Mouse (Mus musculus): ENCODE measurements at regions not wholly inside any gene's neighbourhood (a gene's known extent, or its start where the extent isn't known, plus 50 kb on each side); places are given as distances from the start of the nearest gene placed in this dataset.

DNA sequence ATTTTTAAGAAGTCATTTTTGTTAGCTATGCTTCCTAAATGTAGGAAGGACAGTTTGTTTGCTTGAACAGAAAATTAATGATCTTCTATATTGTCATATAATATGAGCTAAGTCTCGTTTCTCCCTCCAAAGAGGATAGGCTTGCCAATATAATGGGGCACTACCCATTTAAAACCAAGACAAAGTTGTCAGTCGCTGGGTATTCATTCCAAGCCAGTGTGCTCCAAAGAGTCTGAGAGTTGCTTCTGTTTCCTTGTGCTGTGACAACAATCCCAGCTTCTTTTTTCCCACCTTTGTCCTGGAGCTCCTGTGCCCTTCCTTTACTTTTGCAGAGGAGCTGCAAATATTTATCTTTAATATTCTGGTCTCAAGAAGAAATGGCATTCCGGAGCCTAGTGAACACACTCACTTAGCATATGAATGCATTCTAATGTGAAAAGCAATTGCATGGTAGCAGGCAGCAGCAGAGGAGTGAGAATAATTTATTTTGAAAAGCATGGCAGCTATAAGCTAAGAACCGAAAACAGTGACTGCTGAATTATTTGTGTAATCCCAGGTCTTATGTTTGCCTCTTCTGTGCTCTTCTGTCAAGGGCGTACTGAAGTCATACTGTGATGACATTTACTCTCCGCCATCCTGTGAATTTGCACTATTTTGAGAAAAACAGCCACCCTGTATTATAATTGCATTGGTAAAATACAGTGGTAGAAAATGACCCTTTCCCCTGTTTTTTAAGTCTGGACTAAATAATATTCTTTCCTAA, 402.7 kb upstream of the Slc5a7 start:
- 78% methylated on average over 6 of the region's 6 CpGs for WGBS
- Histone ChIP-seq H3K9me3 (replicated peaks; ENCODE audit: low read length) (no peaks in the 10 kb centered on the region), H3K4me3 (replicated peaks; ENCODE audit: low read depth, low read length) (no peak overlapping the region), H3K9ac (ENCODE audit: low read depth, low read length) (no peak overlapping the region), H3K27ac (no peak overlapping the region), H3K4me2 (ENCODE audit: low read length) (no peak overlapping the region), H3K36me3 (ENCODE audit: insufficient read depth, low read length) (no peaks in the 10 kb centered on the region), H3K4me1 (replicated peaks; ENCODE audit: insufficient read depth, low read length) (no peaks in the 10 kb centered on the region), H3K27me3 (ENCODE audit: insufficient read depth, low read length) (no peaks in the 10 kb centered on the region)
- DNase-seq (ENCODE audit: low spot score), result no peak
- TF ChIP-seq CTCF (IDR thresholded peaks at IDR 0.05; ENCODE audit: low read depth), result no peak
- ATAC-seq (replicated peaks; ENCODE audit: low FRiP score, low read depth), result no peak

GRCm38 (mm10) chr17:54694637-54695036, 395.8 kb upstream of the Slc5a7 start:
- DNase-seq (ENCODE audit: low spot score) (no peak), ATAC-seq (replicated peaks; ENCODE audit: low FRiP score, low read depth) (no peak)
- Histone ChIP-seq H3K4me2 (ENCODE audit: low read length) (no peak overlapping the region), H3K4me3 (replicated peaks; ENCODE audit: low read depth, low read length) (no peak overlapping the region), H3K9me3 (replicated peaks; ENCODE audit: low read length) (no peaks in the 10 kb centered on the region), H3K27me3 (ENCODE audit: insufficient read depth, low read length) (no peaks in the 10 kb centered on the region), H3K27ac (no peak overlapping the region), H3K4me1 (replicated peaks; ENCODE audit: insufficient read depth, low read length) (no peaks in the 10 kb centered on the region), H3K9ac (ENCODE audit: low read depth, low read length) (no peak overlapping the region), H3K36me3 (ENCODE audit: insufficient read depth, low read length) (no peaks in the 10 kb centered on the region)
- no peak for TF ChIP-seq CTCF (IDR thresholded peaks at IDR 0.05; ENCODE audit: low read depth)

DNA sequence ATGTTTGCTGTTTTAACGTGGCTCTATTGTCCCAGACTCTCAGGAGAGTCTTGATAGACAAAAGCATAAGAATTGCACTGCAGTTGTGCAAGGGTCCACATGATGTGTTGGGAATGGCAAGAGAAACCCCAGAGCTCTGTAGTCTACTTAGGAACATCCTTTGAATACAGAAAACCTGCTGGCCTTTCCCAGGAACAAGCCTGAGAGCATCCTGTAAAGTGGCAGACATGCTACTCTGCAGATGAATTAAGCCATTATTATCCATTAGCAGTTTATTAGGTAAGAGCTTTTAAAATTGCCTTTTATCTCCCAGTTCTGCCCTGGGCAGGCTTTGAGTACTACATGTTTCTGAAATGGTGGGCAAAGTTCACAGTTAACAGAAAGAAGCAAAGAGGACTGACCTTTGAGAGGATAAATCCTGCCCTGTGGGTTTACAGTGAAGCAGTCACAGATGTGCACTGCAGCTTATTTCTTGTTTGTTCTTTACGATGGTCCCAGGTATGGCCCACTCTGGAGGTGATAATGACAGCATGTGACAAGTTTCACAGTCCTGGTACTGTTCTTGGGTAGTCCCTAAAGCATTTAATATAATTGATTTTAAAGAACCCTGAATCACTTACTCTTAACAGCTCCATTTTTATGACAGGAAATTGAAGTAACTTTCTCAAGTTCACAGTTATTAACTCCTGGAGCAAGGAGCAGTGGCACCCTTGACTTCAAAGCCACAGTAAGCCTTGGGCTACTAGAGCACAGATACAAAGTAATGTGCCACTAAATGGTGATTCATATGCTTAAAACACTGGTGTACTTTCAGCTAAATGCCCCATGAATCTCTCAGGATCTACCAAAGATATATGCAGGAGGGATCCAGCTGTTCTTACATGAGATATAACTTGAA, 386.6 kb upstream of the Slc5a7 start:
- no peak for DNase-seq (ENCODE audit: low spot score)
- 47% methylated on average over 2 of the region's 2 CpGs for WGBS

GRCm38 (mm10) chr17:54678111-54678510, 379.3 kb upstream of the Slc5a7 start:
- 53% methylated on average over 2 of the region's 2 CpGs for WGBS
- no peak for ATAC-seq (replicated peaks; ENCODE audit: low FRiP score, low read depth)

More for the DNA sequence above, 386.6 kb upstream of the Slc5a7 start:
- Histone ChIP-seq H3K4me3 (replicated peaks; ENCODE audit: low read depth, low read length) (no peak overlapping the region), H3K4me2 (ENCODE audit: low read length) (no peak overlapping the region), H3K27ac (no peak overlapping the region), H3K4me1 (replicated peaks; ENCODE audit: insufficient read depth, low read length) (no peaks in the 10 kb centered on the region), H3K36me3 (ENCODE audit: insufficient read depth, low read length) (no peaks in the 10 kb centered on the region), H3K27me3 (ENCODE audit: insufficient read depth, low read length) (no peaks in the 10 kb centered on the region), H3K9me3 (replicated peaks; ENCODE audit: low read length) (no peaks in the 10 kb centered on the region), H3K9ac (ENCODE audit: low read depth, low read length) (no peak overlapping the region)
- TF ChIP-seq CTCF (IDR thresholded peaks at IDR 0.05; ENCODE audit: low read depth), result no peak
- no peak for ATAC-seq (replicated peaks; ENCODE audit: low FRiP score, low read depth)

GRCm38 (mm10) chr17:54669499-54669898, 370.7 kb upstream of the Slc5a7 start:
- WGBS, result 90% methylated on average over 2 of the region's 2 CpGs

More at GRCm38 (mm10) chr17:54678111-54678510, 379.3 kb upstream of the Slc5a7 start:
- Histone ChIP-seq H3K36me3 (ENCODE audit: insufficient read depth, low read length) (no peaks in the 10 kb centered on the region), H3K4me3 (replicated peaks; ENCODE audit: low read depth, low read length) (no peak overlapping the region), H3K4me2 (ENCODE audit: low read length) (no peak overlapping the region), H3K9me3 (replicated peaks; ENCODE audit: low read length) (no peaks in the 10 kb centered on the region), H3K27me3 (ENCODE audit: insufficient read depth, low read length) (no peaks in the 10 kb centered on the region), H3K4me1 (replicated peaks; ENCODE audit: insufficient read depth, low read length) (no peaks in the 10 kb centered on the region), H3K9ac (ENCODE audit: low read depth, low read length) (no peak overlapping the region), H3K27ac (no peak overlapping the region)
- no peak for DNase-seq (ENCODE audit: low spot score)
- no peak for TF ChIP-seq CTCF (IDR thresholded peaks at IDR 0.05; ENCODE audit: low read depth)

DNA sequence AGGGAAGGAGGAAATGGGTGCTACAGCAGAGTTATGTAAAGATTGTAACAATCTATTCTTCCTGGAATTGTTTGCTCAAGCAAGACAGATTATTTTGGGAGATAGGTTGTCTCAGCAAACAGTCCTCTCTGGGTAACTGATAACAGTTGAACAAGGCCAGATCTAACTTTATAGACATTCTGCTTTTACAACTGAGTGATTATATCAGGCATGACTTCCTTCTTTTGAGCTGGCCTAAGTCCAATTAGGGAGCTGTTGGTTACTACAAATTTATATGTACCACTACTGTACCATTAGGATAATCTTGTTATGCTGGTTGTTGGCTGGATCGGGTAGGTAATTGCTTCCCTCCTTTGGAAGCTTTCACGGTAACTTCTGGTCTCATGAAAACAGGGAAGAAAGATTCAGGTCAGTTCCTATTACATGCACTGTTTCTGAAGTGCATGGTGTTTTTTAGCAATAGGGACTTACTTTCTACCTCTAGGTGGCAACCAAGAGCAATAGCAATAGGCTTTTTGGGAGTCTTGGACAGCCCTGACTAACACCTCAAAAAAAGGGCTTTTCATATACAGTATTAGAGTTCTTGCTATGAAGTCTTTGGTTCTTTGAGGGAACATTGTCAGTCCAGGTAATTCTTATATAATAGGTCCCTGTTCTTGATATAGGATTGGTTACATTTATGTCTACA, 363.9 kb upstream of the Slc5a7 start:
- Histone ChIP-seq H3K9ac (ENCODE audit: low read depth, low read length) (no peak overlapping the region), H3K36me3 (ENCODE audit: insufficient read depth, low read length) (no peaks in the 10 kb centered on the region), H3K4me3 (replicated peaks; ENCODE audit: low read depth, low read length) (no peak overlapping the region), H3K27me3 (ENCODE audit: insufficient read depth, low read length) (no peaks in the 10 kb centered on the region), H3K4me1 (replicated peaks; ENCODE audit: insufficient read depth, low read length) (no peaks in the 10 kb centered on the region), H3K27ac (no peak overlapping the region), H3K4me2 (ENCODE audit: low read length) (no peak overlapping the region), H3K9me3 (replicated peaks; ENCODE audit: low read length) (no peaks in the 10 kb centered on the region)
- 63% methylated on average over 2 of the region's 2 CpGs for WGBS
- peak; percentile 22 for DNase-seq (ENCODE audit: low spot score)
- TF ChIP-seq CTCF (IDR thresholded peaks at IDR 0.05; ENCODE audit: low read depth), result peak; percentile 68
- no peak for ATAC-seq (replicated peaks; ENCODE audit: low FRiP score, low read depth)

More at GRCm38 (mm10) chr17:54669499-54669898, 370.7 kb upstream of the Slc5a7 start:
- ATAC-seq (replicated peaks; ENCODE audit: low FRiP score, low read depth), result no peak
- no peak overlapping the region for H3K9ac ChIP-seq (ENCODE audit: low read depth, low read length)
- TF ChIP-seq CTCF (IDR thresholded peaks at IDR 0.05; ENCODE audit: low read depth), result no peak
- DNase-seq (ENCODE audit: low spot score), result no peak
- no peak overlapping the region for H3K27ac ChIP-seq
- H3K36me3 ChIP-seq (ENCODE audit: insufficient read depth, low read length), result no peaks in the 10 kb centered on the region
- H3K27me3 ChIP-seq (ENCODE audit: insufficient read depth, low read length), result no peaks in the 10 kb centered on the region
- no peaks in the 10 kb centered on the region for H3K4me1 ChIP-seq (replicated peaks; ENCODE audit: insufficient read depth, low read length)
- H3K4me3 ChIP-seq (replicated peaks; ENCODE audit: low read depth, low read length), result no peak overlapping the region
- no peaks in the 10 kb centered on the region for H3K9me3 ChIP-seq (replicated peaks; ENCODE audit: low read length)
- no peak overlapping the region for H3K4me2 ChIP-seq (ENCODE audit: low read length)
